Mouse (Mus musculus) CH12.LX (cell line): ENCODE data around the gene Megf8. TPM values are rescaled to one million over a fixed set of nuclear protein-coding genes. Genes with fewer than 3 reads are reported as not detected.

Experiments
- DNase-seq: peaks from one replicate; pipeline ENCODE4 v3.0.0-alpha.2; 2013; ENCODE audit errors: extremely low read depth
- H3K27ac ChIP-seq: 2 replicates; pipeline ENCODE4 v1.5.1; 2012; ENCODE audit warnings: low read depth, mild to moderate bottlenecking, control low read depth, moderate library complexity; ENCODE audit not compliant: insufficient read depth
- H3K27me3 ChIP-seq: replicated peaks from 2 replicates; pipeline ENCODE3; 2012; ENCODE audit warnings: inconsistent platforms
- H3K36me3 ChIP-seq, 2 experiments: replicated peaks in 1 of 2; 2 replicates each; pipeline versions ENCODE3 to v1.6.1; 2012; ENCODE audit warnings: inconsistent platforms in 1 of 2, low read length in 1 of 2, mild to moderate bottlenecking in 1 of 2, mixed read lengths in 1 of 2, moderate library complexity in 1 of 2; ENCODE audit not compliant: control insufficient read depth in 1 of 2, insufficient read depth in 1 of 2
- H3K4me1 ChIP-seq, 2 experiments: 2 replicates each; pipeline ENCODE4 v1.6.1; 2012; ENCODE audit warnings: inconsistent platforms in 1 of 2, moderate library complexity in 1 of 2; ENCODE audit not compliant: insufficient read depth in 2 of 2, control insufficient read depth in 1 of 2
- H3K4me2 ChIP-seq: 2 replicates; pipeline ENCODE4 v1.6.1; 2012; ENCODE audit warnings: low read depth, mild to moderate bottlenecking, control low read depth; ENCODE audit not compliant: poor library complexity, insufficient read depth, severe bottlenecking
- H3K4me3 ChIP-seq, 3 experiments: fragments of 150-350 bp in 1 of 3; sonication (generic) in 1 of 3; replicated peaks in 1 of 3; 2 replicates each; pipeline versions ENCODE3 to v1.5.1; 2011 to 2012; ENCODE audit warnings: low read depth in 2 of 3, low read length in 2 of 3, mild to moderate bottlenecking in 2 of 3, moderate library complexity in 2 of 3, control low read depth in 1 of 3, improper control_type of control experiment in 1 of 3, inconsistent platforms in 1 of 3, mixed read lengths in 1 of 3; ENCODE audit not compliant: poor library complexity in 1 of 3
- H3K79me2 ChIP-seq: replicated peaks from 2 replicates; pipeline ENCODE4 v1.6.1; 2012; ENCODE audit warnings: mild to moderate bottlenecking, moderate library complexity; ENCODE audit not compliant: control insufficient read depth, poor library complexity, insufficient read depth, severe bottlenecking; ENCODE audit errors: extremely low read depth
- H3K9ac ChIP-seq: 2 replicates; pipeline ENCODE4 v1.6.1; 2012; ENCODE audit warnings: low read depth, mild to moderate bottlenecking, control low read depth, moderate library complexity; ENCODE audit not compliant: insufficient read depth
- H3K9me3 ChIP-seq: replicated peaks from 2 replicates; pipeline ENCODE3; 2012; ENCODE audit warnings: low read length, inconsistent platforms, mixed read lengths
- CHD2 ChIP-seq: IDR thresholded peaks from 2 replicates; pipeline ENCODE4 v1.6.1; 2011; ENCODE audit warnings: low read length, improper control_type of control experiment
- ELF1 ChIP-seq: IDR thresholded peaks from 2 replicates; pipeline ENCODE4 v1.6.1; 2014; ENCODE audit warnings: low read depth, mild to moderate bottlenecking, inconsistent platforms, low read length, improper control_type of control experiment
- EP300 ChIP-seq: IDR thresholded peaks from 2 replicates; pipeline ENCODE4 v1.6.1; 2011; ENCODE audit warnings: low read length, improper control_type of control experiment
- ETS1 ChIP-seq: conservative IDR thresholded peaks from 2 replicates; pipeline ENCODE4 v1.6.1; 2012; ENCODE audit warnings: low read depth, mild to moderate bottlenecking, inconsistent platforms, low read length, improper control_type of control experiment, moderate library complexity
- GABPA ChIP-seq: IDR thresholded peaks from 2 replicates; pipeline ENCODE4 v1.6.1; 2012; ENCODE audit warnings: low read depth, low read length, improper control_type of control experiment, inconsistent platforms; ENCODE audit not compliant: insufficient replicate concordance
- HCFC1 ChIP-seq: IDR thresholded peaks from 2 replicates; pipeline ENCODE4 v1.6.1; 2012; ENCODE audit warnings: low read depth, mild to moderate bottlenecking, inconsistent platforms, low read length, improper control_type of control experiment
- IRF4 ChIP-seq: IDR thresholded peaks from 2 replicates; pipeline ENCODE4 v1.6.1; 2014; ENCODE audit warnings: low read depth, mild to moderate bottlenecking, inconsistent platforms, low read length, improper control_type of control experiment
- KAT2A ChIP-seq: IDR thresholded peaks from 2 replicates; pipeline ENCODE4 v1.6.1; 2012; ENCODE audit warnings: low read length, improper control_type of control experiment, inconsistent platforms; ENCODE audit not compliant: insufficient replicate concordance
- MAFK ChIP-seq: IDR thresholded peaks from 2 replicates; pipeline ENCODE4 v1.6.1; 2011; ENCODE audit warnings: low read length, improper control_type of control experiment; ENCODE audit not compliant: insufficient replicate concordance
- MAX ChIP-seq: IDR thresholded peaks from 2 replicates; pipeline ENCODE4 v1.6.1; 2011; ENCODE audit warnings: low read length, improper control_type of control experiment
- MEF2A ChIP-seq: IDR thresholded peaks from 2 replicates; pipeline ENCODE4 v1.6.1; 2014; ENCODE audit warnings: low read depth, mild to moderate bottlenecking, inconsistent platforms, low read length, improper control_type of control experiment, borderline replicate concordance
- MYC ChIP-seq: IDR thresholded peaks from 2 replicates; pipeline ENCODE4 v1.6.1; 2011; ENCODE audit warnings: low read depth, mild to moderate bottlenecking, improper control_type of control experiment, low read length
- NRF1 ChIP-seq: IDR thresholded peaks from 2 replicates; pipeline ENCODE4 v1.6.1; 2014; ENCODE audit warnings: low read depth, mild to moderate bottlenecking, inconsistent platforms, low read length, improper control_type of control experiment, moderate library complexity
- PAX5 ChIP-seq: IDR thresholded peaks from 2 replicates; pipeline ENCODE4 v1.6.1; 2012; ENCODE audit warnings: low read length, inconsistent platforms, mixed read lengths
- POLR2A ChIP-seq: IDR thresholded peaks from 2 replicates; pipeline ENCODE4 v1.6.1; 2011; ENCODE audit warnings: low read depth, mild to moderate bottlenecking, improper control_type of control experiment, low read length
- POLR2AphosphoS2 ChIP-seq: IDR thresholded peaks from 2 replicates; pipeline ENCODE4 v1.6.1; 2011; ENCODE audit warnings: low read depth, low read length, improper control_type of control experiment
- RCOR1 ChIP-seq: conservative IDR thresholded peaks from 2 replicates; pipeline ENCODE4 v1.6.1; 2012; ENCODE audit warnings: low read depth, mild to moderate bottlenecking, inconsistent platforms, low read length, improper control_type of control experiment
- USF1 ChIP-seq: IDR thresholded peaks from 2 replicates; pipeline ENCODE4 v1.6.1; 2014; ENCODE audit warnings: low read depth, mild to moderate bottlenecking, inconsistent platforms, low read length, improper control_type of control experiment
- ZKSCAN1 ChIP-seq: IDR thresholded peaks from 2 replicates; pipeline ENCODE4 v1.6.1; 2012; ENCODE audit warnings: low read depth, inconsistent platforms, low read length, improper control_type of control experiment, borderline replicate concordance
- ZMIZ1 ChIP-seq: IDR thresholded peaks from 2 replicates; pipeline ENCODE4 v1.6.1; 2012; ENCODE audit warnings: low read depth, mild to moderate bottlenecking, inconsistent platforms, low read length, improper control_type of control experiment
- dilution Hi-C: fragments of 300-500 bp; cut with MboI; formaldehyde crosslinking; loops from 2 replicates; pipeline ENCODE4 v1.14.3; 2020; ENCODE audit warnings: low sequenced_read_pairs; ENCODE audit not compliant: extremely low pct_unique_long_range_greater_than_20kb, extremely low pct_ligation_motif_present
- in situ Hi-C: fragments of 300-500 bp; cut with MboI; formaldehyde crosslinking; loops from 3 replicates; pipeline ENCODE4 v1.14.3; 2019; ENCODE audit warnings: low sequenced_read_pairs, low pct_ligation_motif_present, low pct_unique_long_range_greater_than_20kb, mixed read lengths
- polyA plus RNA-seq: library from polyadenylated mRNA; unstranded; fragments of >175 nt; gene quantifications from 2 replicates; pipeline ENCODE4 v1.2.1, GENCODE M21; 2012; ENCODE audit warnings: low read depth; ENCODE audit not compliant: insufficient read length
- total RNA-seq, 2 experiments: library from RNA; depleted of rRNA; stranded (reverse); fragments of 300-350 nt in 1 of 2; fragments of >200 nt in 1 of 2; gene quantifications; 2 replicates each; pipeline ENCODE4 v1.2.3; 2012 to 2014

Gene Megf8
- total and polyA plus RNA-seq, 3 experiments = 0.62 to 1.7 (median 1.2) TPM

- TF ChIP-seq ZMIZ1 = no peak
- no peak for TF ChIP-seq CHD2
- TF ChIP-seq IRF4 = no peak
These were observed 94.9 kb downstream of the Megf8 start (continued) for GRCm38 (mm10) chr7:25411861-25412260.

GRCm38 (mm10) chr7:25412833-25413441, 96.0 kb downstream of the Megf8 start, which contains the start of gene Cxcl17:
Gene Cxcl17, minus strand, starts transcription at chr7:25412886.
- H3K4me3 ChIP-seq = no peak within 1 kb of the TSS
- no peak for TF ChIP-seq MAFK
- TF ChIP-seq CHD2 = no peak
- TF ChIP-seq POLR2AphosphoS2 = no peak
- no peak for TF ChIP-seq RCOR1
- no peak for TF ChIP-seq IRF4
- no peak for TF ChIP-seq MEF2A
- no peak for TF ChIP-seq USF1
- no peak for TF ChIP-seq GABPA
- no peak for TF ChIP-seq ETS1
- no peak for TF ChIP-seq ZKSCAN1
- no peak for TF ChIP-seq MYC
- no peak for TF ChIP-seq POLR2A
- no peak for TF ChIP-seq MAX
- TF ChIP-seq NRF1 = no peak
- TF ChIP-seq PAX5 = no peak
- no peak for TF ChIP-seq KAT2A
- no peak for TF ChIP-seq EP300
- TF ChIP-seq HCFC1 = no peak
- no peak for TF ChIP-seq ELF1
- TF ChIP-seq, all 38 proteins: peak for 0
- no peak within 1 kb of the TSS; the same call in 1 of the 2 replicates for H3K4me2 ChIP-seq
- H3K9ac ChIP-seq = no peak within 1 kb of the TSS
- H3K27me3 ChIP-seq = no peaks in the 10 kb centered on the region
- H3K4me1 ChIP-seq = peaks cover 0 to 2% of the 10 kb centered on the region in 2 experiments; a peak in 1 of 4 replicates
- no peak within 1 kb of the TSS for H3K27ac ChIP-seq
- H3K36me3 ChIP-seq = no peaks in the 10 kb centered on the region
- no peaks in the 10 kb centered on the region for H3K79me2 ChIP-seq
- H3K9me3 ChIP-seq = no peaks in the 10 kb centered on the region
- dilution Hi-C loops = no loop called here
- no peak for DNase-seq
- in situ Hi-C loops = no loop called here

Other genes with a start within 250 kb of the Megf8 start
- gene Grik5, start 244.8 kb upstream of the Megf8 start, total RNA-seq (2012; rRNA removed) = 0.88 and 2.1 TPM in 2 replicates
- 0.80 and 1.0 TPM in 2 replicates for gene Grik5, start 244.8 kb upstream of the Megf8 start, total RNA-seq (2014; rRNA removed)
- gene Grik5, start 244.8 kb upstream of the Megf8 start, polyA plus RNA-seq = 1.5 and 2.0 TPM in 2 replicates
- 11.2 and 11.8 TPM in 2 replicates for gene Zfp574, start 244.6 kb upstream of the Megf8 start, total RNA-seq (2012; rRNA removed)
- 2.8 and 3.4 TPM in 2 replicates for gene Zfp574, start 244.6 kb upstream of the Megf8 start, total RNA-seq (2014; rRNA removed)
- gene Zfp574, start 244.6 kb upstream of the Megf8 start, polyA plus RNA-seq = 11.9 and 13.3 TPM in 2 replicates
- 28.2 and 46.1 TPM in 2 replicates for gene Pou2f2, start 137.4 kb upstream of the Megf8 start, total RNA-seq (2012; rRNA removed)
- gene Pou2f2, start 137.4 kb upstream of the Megf8 start, total RNA-seq (2014; rRNA removed) = 7.3 and 8.9 TPM in 2 replicates
- gene Pou2f2, start 137.4 kb upstream of the Megf8 start, polyA plus RNA-seq = 72.1 and 102 TPM in 2 replicates
- gene Dedd2, start 96.5 kb upstream of the Megf8 start, total RNA-seq (2012; rRNA removed) = 11.7 and 12.1 TPM in 2 replicates
- 10.7 and 13.9 TPM in 2 replicates for gene Dedd2, start 96.5 kb upstream of the Megf8 start, total RNA-seq (2014; rRNA removed)
- gene Dedd2, start 96.5 kb upstream of the Megf8 start, polyA plus RNA-seq = 10.2 and 10.6 TPM in 2 replicates
- 6.5 and 7.4 TPM in 2 replicates for gene Zfp526, start 95.7 kb upstream of the Megf8 start, total RNA-seq (2012; rRNA removed)
- gene Zfp526, start 95.7 kb upstream of the Megf8 start, total RNA-seq (2014; rRNA removed) = 2.0 and 2.2 TPM in 2 replicates
- gene Zfp526, start 95.7 kb upstream of the Megf8 start, polyA plus RNA-seq = 6.5 and 7.0 TPM in 2 replicates
- gene Gsk3a, start 79.3 kb upstream of the Megf8 start, total RNA-seq (2012; rRNA removed) = 47.5 and 55.1 TPM in 2 replicates
- gene Gsk3a, start 79.3 kb upstream of the Megf8 start, total RNA-seq (2014; rRNA removed) = 44.1 and 45.8 TPM in 2 replicates
- gene Gsk3a, start 79.3 kb upstream of the Megf8 start, polyA plus RNA-seq = 72.2 and 76.1 TPM in 2 replicates
- 13.0 and 13.2 TPM in 2 replicates for gene Erf, start 66.4 kb upstream of the Megf8 start, total RNA-seq (2012; rRNA removed)
- gene Erf, start 66.4 kb upstream of the Megf8 start, total RNA-seq (2014; rRNA removed) = 6.1 and 7.1 TPM in 2 replicates
- 15.2 and 15.4 TPM in 2 replicates for gene Erf, start 66.4 kb upstream of the Megf8 start, polyA plus RNA-seq
- gene Cic, start 49.5 kb upstream of the Megf8 start, total RNA-seq (2012; rRNA removed) = 17.5 and 21.7 TPM in 2 replicates
- gene Cic, start 49.5 kb upstream of the Megf8 start, total RNA-seq (2014; rRNA removed) = 2.2 and 2.5 TPM in 2 replicates
- 31.2 and 34.5 TPM in 2 replicates for gene Cic, start 49.5 kb upstream of the Megf8 start, polyA plus RNA-seq
- 22.7 and 50.2 TPM in 2 replicates for gene Pafah1b3, start 19.2 kb upstream of the Megf8 start, total RNA-seq (2012; rRNA removed)
- gene Pafah1b3, start 19.2 kb upstream of the Megf8 start, total RNA-seq (2014; rRNA removed) = 9.7 and 17.6 TPM in 2 replicates
- gene Pafah1b3, start 19.2 kb upstream of the Megf8 start, polyA plus RNA-seq = 5.9 TPM in 2 replicates
- gene Prr19, start 15.8 kb upstream of the Megf8 start, total RNA-seq (2012; rRNA removed) = not detected in 2 replicates
- gene Prr19, start 15.8 kb upstream of the Megf8 start, total RNA-seq (2014; rRNA removed) = not detected in 2 replicates
- not detected in 2 replicates for gene Prr19, start 15.8 kb upstream of the Megf8 start, polyA plus RNA-seq
- gene Tmem145, start 11.1 kb upstream of the Megf8 start, total RNA-seq (2012; rRNA removed) = not detected in 2 replicates
- not detected in 2 replicates for gene Tmem145, start 11.1 kb upstream of the Megf8 start, total RNA-seq (2014; rRNA removed)
- 0.10 TPM in 1 of 2 replicates, not detected in the other for gene Tmem145, start 11.1 kb upstream of the Megf8 start, polyA plus RNA-seq
- not detected in 2 replicates for gene Cnfn, start 52.6 kb downstream of the Megf8 start, total RNA-seq (2012; rRNA removed)
- gene Cnfn, start 52.6 kb downstream of the Megf8 start, total RNA-seq (2014; rRNA removed) = not detected in 2 replicates
- not detected in 2 replicates for gene Cnfn, start 52.6 kb downstream of the Megf8 start, polyA plus RNA-seq
- gene Lipe, start 81.5 kb downstream of the Megf8 start, total RNA-seq (2012; rRNA removed) = 2.7 and 3.4 TPM in 2 replicates
- gene Lipe, start 81.5 kb downstream of the Megf8 start, total RNA-seq (2014; rRNA removed) = 2.3 and 2.8 TPM in 2 replicates
- gene Lipe, start 81.5 kb downstream of the Megf8 start, polyA plus RNA-seq = 5.9 and 6.4 TPM in 2 replicates
- gene Cxcl17, start 95.7 kb downstream of the Megf8 start, total RNA-seq (2012; rRNA removed) = not detected in 2 replicates
- not detected in 2 replicates for gene Cxcl17, start 95.7 kb downstream of the Megf8 start, total RNA-seq (2014; rRNA removed)
- not detected in 2 replicates for gene Cxcl17, start 95.7 kb downstream of the Megf8 start, polyA plus RNA-seq
- gene Ceacam1, start 160.4 kb downstream of the Megf8 start, total RNA-seq (2012; rRNA removed) = 3.1 TPM in 2 replicates
- 4.7 and 5.9 TPM in 2 replicates for gene Ceacam1, start 160.4 kb downstream of the Megf8 start, total RNA-seq (2014; rRNA removed)
- 19.2 and 25.1 TPM in 2 replicates for gene Ceacam1, start 160.4 kb downstream of the Megf8 start, polyA plus RNA-seq
- gene Ceacam2, start 222.7 kb downstream of the Megf8 start, total RNA-seq (2012; rRNA removed) = 0.08 TPM in 1 of 2 replicates, not detected in the other
- not detected in 2 replicates for gene Ceacam2, start 222.7 kb downstream of the Megf8 start, total RNA-seq (2014; rRNA removed)
- gene Ceacam2, start 222.7 kb downstream of the Megf8 start, polyA plus RNA-seq = 0.64 and 0.90 TPM in 2 replicates